Mouse (Mus musculus) spleen, adult 2 months (tissue): ENCODE results near the gene Esyt2.

Source experiments
- CTCF ChIP-seq: fragments of 200-500 bp; IDR thresholded peaks from 2 replicates; pipeline ENCODE4 v1.5.1; 2011; ENCODE audit warnings: mild to moderate bottlenecking, inconsistent platforms; ENCODE audit not compliant: insufficient read depth, insufficient read length, insufficient replicate concordance; ENCODE audit errors: extremely low read depth
- POLR2A ChIP-seq: fragments of 200-500 bp; IDR thresholded peaks from 2 replicates; pipeline ENCODE4 v1.6.1; 2011; ENCODE audit warnings: low read depth, low read length, inconsistent platforms

DNA sequence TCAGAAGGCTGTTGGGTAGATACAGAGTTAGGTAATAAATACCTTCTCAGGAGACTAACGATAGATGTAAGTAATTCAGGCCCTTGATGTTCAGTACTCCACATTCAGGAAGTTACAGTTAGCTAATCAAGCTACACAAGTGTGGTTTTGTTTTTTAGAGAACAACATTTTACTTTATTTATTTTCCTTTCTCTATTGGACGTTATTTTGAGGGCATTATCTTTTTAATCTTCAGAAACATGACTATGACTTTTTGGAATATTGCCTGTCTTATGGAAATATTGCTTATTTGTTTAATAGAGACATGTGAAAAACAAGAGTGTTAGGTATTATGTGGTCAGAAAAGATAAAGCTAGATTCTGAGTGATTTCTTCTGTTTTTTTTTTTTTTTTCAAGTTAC lies 12.2 kb downstream of the Esyt2 start:
- TF ChIP-seq CTCF = no peak
- no peak for TF ChIP-seq POLR2A
